Mouse (Mus musculus): Measurements from ENCODE around the gene Bzw2. TPM values are rescaled to one million over a fixed set of nuclear protein-coding genes. Genes with fewer than 3 reads are reported as not detected.

The Bzw2 gene
- polyA plus RNA-seq, 1 experiment from 2014 or later, result 325 TPM

- H3K9me3 ChIP-seq (ENCODE audit: control insufficient read depth, low read length), result no peaks in the 10 kb centered on the region
- H3K27me3 ChIP-seq (ENCODE audit: control insufficient read depth, insufficient read depth, low read length), result no peaks in the 10 kb centered on the region
- ATAC-seq (ENCODE audit: low FRiP score), result no peak
- H3K9ac ChIP-seq (ENCODE audit: low read depth, low read length), result no peak overlapping the region
- no peaks in the 10 kb centered on the region for H3K4me1 ChIP-seq (replicated peaks; ENCODE audit: control insufficient read depth, insufficient read depth, low read length)
- H3K27ac ChIP-seq (ENCODE audit: low read depth, low read length), result no peak overlapping the region
- no peak overlapping the region for H3K4me3 ChIP-seq (ENCODE audit: low read depth, low read length)
- 94% methylated on average over 4 of the region's 4 CpGs for WGBS
- no peak for DNase-seq (ENCODE audit: low spot score)
- peaks cover 31% of the 10 kb centered on the region for H3K36me3 ChIP-seq (ENCODE audit: control insufficient read depth, insufficient read depth, low read length)
- H3K4me2 ChIP-seq (replicated peaks; ENCODE audit: low read depth, low read length), result no peak overlapping the region
These were observed 54.3 kb downstream of the Bzw2 start for GRCm38 (mm10) chr12:36103592-36103910.

GRCm38 (mm10) chr12:36102733-36103591, 54.9 kb downstream of the Bzw2 start:
- Histone ChIP-seq H3K27ac (ENCODE audit: low read depth, low read length) (no peak overlapping the region), H3K4me1 (replicated peaks; ENCODE audit: control insufficient read depth, insufficient read depth, low read length) (no peaks in the 10 kb centered on the region), H3K9ac (ENCODE audit: low read depth, low read length) (no peak overlapping the region), H3K4me2 (replicated peaks; ENCODE audit: low read depth, low read length) (no peak overlapping the region), H3K36me3 (ENCODE audit: control insufficient read depth, insufficient read depth, low read length) (peaks cover 31% of the 10 kb centered on the region), H3K4me3 (ENCODE audit: low read depth, low read length) (no peak overlapping the region), H3K27me3 (ENCODE audit: control insufficient read depth, insufficient read depth, low read length) (no peaks in the 10 kb centered on the region), H3K9me3 (ENCODE audit: control insufficient read depth, low read length) (no peaks in the 10 kb centered on the region)
- WGBS, result 94% methylated on average over 8 of the region's 8 CpGs
- DNase-seq (ENCODE audit: low spot score) (peak; percentile 16), ATAC-seq (ENCODE audit: low FRiP score) (no peak)

- Histone ChIP-seq H3K4me1 (replicated peaks; ENCODE audit: control insufficient read depth, insufficient read depth, low read length) (no peaks in the 10 kb centered on the region), H3K4me3 (ENCODE audit: low read depth, low read length) (no peak overlapping the region), H3K4me2 (replicated peaks; ENCODE audit: low read depth, low read length) (no peak overlapping the region), H3K9me3 (ENCODE audit: control insufficient read depth, low read length) (no peaks in the 10 kb centered on the region), H3K27ac (ENCODE audit: low read depth, low read length) (no peak overlapping the region), H3K36me3 (ENCODE audit: control insufficient read depth, insufficient read depth, low read length) (no peaks in the 10 kb centered on the region), H3K9ac (ENCODE audit: low read depth, low read length) (no peak overlapping the region), H3K27me3 (ENCODE audit: control insufficient read depth, insufficient read depth, low read length) (no peaks in the 10 kb centered on the region)
- DNase-seq (ENCODE audit: low spot score), result no peak
- WGBS, result 91% methylated on average over 7 of the region's 7 CpGs
- ATAC-seq (ENCODE audit: low FRiP score), result no peak
These were observed 62.5 kb downstream of the Bzw2 start for GRCm38 (mm10) chr12:36095371-36095880.

GRCm38 (mm10) chr12:36093081-36093670, 64.7 kb downstream of the Bzw2 start:
- WGBS, result 80% methylated on average over 8 of the region's 8 CpGs
- Histone ChIP-seq H3K4me2 (replicated peaks; ENCODE audit: low read depth, low read length) (no peak overlapping the region), H3K27ac (ENCODE audit: low read depth, low read length) (no peak overlapping the region), H3K4me1 (replicated peaks; ENCODE audit: control insufficient read depth, insufficient read depth, low read length) (no peaks in the 10 kb centered on the region), H3K9ac (ENCODE audit: low read depth, low read length) (no peak overlapping the region), H3K27me3 (ENCODE audit: control insufficient read depth, insufficient read depth, low read length) (no peaks in the 10 kb centered on the region), H3K4me3 (ENCODE audit: low read depth, low read length) (no peak overlapping the region), H3K9me3 (ENCODE audit: control insufficient read depth, low read length) (no peaks in the 10 kb centered on the region), H3K36me3 (ENCODE audit: control insufficient read depth, insufficient read depth, low read length) (no peaks in the 10 kb centered on the region)
- DNase-seq (ENCODE audit: low spot score) (no peak), ATAC-seq (ENCODE audit: low FRiP score) (no peak)

- no peak for ATAC-seq (ENCODE audit: low FRiP score)
- Histone ChIP-seq H3K9me3 (ENCODE audit: control insufficient read depth, low read length) (no peaks in the 10 kb centered on the region), H3K36me3 (ENCODE audit: control insufficient read depth, insufficient read depth, low read length) (no peaks in the 10 kb centered on the region), H3K4me3 (ENCODE audit: low read depth, low read length) (no peak overlapping the region), H3K4me1 (replicated peaks; ENCODE audit: control insufficient read depth, insufficient read depth, low read length) (no peaks in the 10 kb centered on the region), H3K27ac (ENCODE audit: low read depth, low read length) (no peak overlapping the region), H3K27me3 (ENCODE audit: control insufficient read depth, insufficient read depth, low read length) (no peaks in the 10 kb centered on the region), H3K4me2 (replicated peaks; ENCODE audit: low read depth, low read length) (no peak overlapping the region), H3K9ac (ENCODE audit: low read depth, low read length) (no peak overlapping the region)
- WGBS, result 96% methylated on average over 10 of the region's 10 CpGs
- no peak for DNase-seq (ENCODE audit: low spot score)
These were observed 65.9 kb downstream of the Bzw2 start for GRCm38 (mm10) chr12:36091964-36092363.

GRCm38 (mm10) chr12:36089221-36089620, 68.7 kb downstream of the Bzw2 start:
- no peak for DNase-seq (ENCODE audit: low spot score)
- H3K4me2 ChIP-seq (replicated peaks; ENCODE audit: low read depth, low read length), result no peak overlapping the region
- H3K9me3 ChIP-seq (ENCODE audit: control insufficient read depth, low read length), result no peaks in the 10 kb centered on the region
- ATAC-seq (ENCODE audit: low FRiP score), result no peak
- H3K36me3 ChIP-seq (ENCODE audit: control insufficient read depth, insufficient read depth, low read length), result no peaks in the 10 kb centered on the region
- H3K27me3 ChIP-seq (ENCODE audit: control insufficient read depth, insufficient read depth, low read length), result no peaks in the 10 kb centered on the region
- no peak overlapping the region for H3K9ac ChIP-seq (ENCODE audit: low read depth, low read length)
- WGBS, result 90% methylated on average over 6 of the region's 6 CpGs
- no peak overlapping the region for H3K27ac ChIP-seq (ENCODE audit: low read depth, low read length)
- no peak overlapping the region for H3K4me3 ChIP-seq (ENCODE audit: low read depth, low read length)
- no peaks in the 10 kb centered on the region for H3K4me1 ChIP-seq (replicated peaks; ENCODE audit: control insufficient read depth, insufficient read depth, low read length)

- Histone ChIP-seq H3K27ac (ENCODE audit: low read depth, low read length) (no peak overlapping the region), H3K4me3 (ENCODE audit: low read depth, low read length) (no peak overlapping the region), H3K4me2 (replicated peaks; ENCODE audit: low read depth, low read length) (no peak overlapping the region), H3K27me3 (ENCODE audit: control insufficient read depth, insufficient read depth, low read length) (no peaks in the 10 kb centered on the region), H3K4me1 (replicated peaks; ENCODE audit: control insufficient read depth, insufficient read depth, low read length) (no peaks in the 10 kb centered on the region), H3K9ac (ENCODE audit: low read depth, low read length) (no peak overlapping the region), H3K9me3 (ENCODE audit: control insufficient read depth, low read length) (no peaks in the 10 kb centered on the region), H3K36me3 (ENCODE audit: control insufficient read depth, insufficient read depth, low read length) (no peaks in the 10 kb centered on the region)
- WGBS, result 100% methylated on average over 1 of the region's 1 CpGs
- no peak for DNase-seq (ENCODE audit: low spot score)
- ATAC-seq (ENCODE audit: low FRiP score), result no peak
These were observed 69.1 kb downstream of the Bzw2 start for GRCm38 (mm10) chr12:36088804-36089203.

GRCm38 (mm10) chr12:36085380-36085779, 72.5 kb downstream of the Bzw2 start:
- DNase-seq (ENCODE audit: low spot score) (no peak), ATAC-seq (ENCODE audit: low FRiP score) (no peak)
- Histone ChIP-seq H3K4me3 (ENCODE audit: low read depth, low read length) (no peak overlapping the region), H3K4me2 (replicated peaks; ENCODE audit: low read depth, low read length) (no peak overlapping the region), H3K27ac (ENCODE audit: low read depth, low read length) (no peak overlapping the region), H3K9ac (ENCODE audit: low read depth, low read length) (no peak overlapping the region), H3K4me1 (replicated peaks; ENCODE audit: control insufficient read depth, insufficient read depth, low read length) (no peaks in the 10 kb centered on the region), H3K36me3 (ENCODE audit: control insufficient read depth, insufficient read depth, low read length) (no peaks in the 10 kb centered on the region), H3K9me3 (ENCODE audit: control insufficient read depth, low read length) (no peaks in the 10 kb centered on the region), H3K27me3 (ENCODE audit: control insufficient read depth, insufficient read depth, low read length) (no peaks in the 10 kb centered on the region)
- 94% methylated on average over 2 of the region's 2 CpGs for WGBS
